21 mouse cellular contexts compared by ENCODE assay signal in the genomic region with DNA sequence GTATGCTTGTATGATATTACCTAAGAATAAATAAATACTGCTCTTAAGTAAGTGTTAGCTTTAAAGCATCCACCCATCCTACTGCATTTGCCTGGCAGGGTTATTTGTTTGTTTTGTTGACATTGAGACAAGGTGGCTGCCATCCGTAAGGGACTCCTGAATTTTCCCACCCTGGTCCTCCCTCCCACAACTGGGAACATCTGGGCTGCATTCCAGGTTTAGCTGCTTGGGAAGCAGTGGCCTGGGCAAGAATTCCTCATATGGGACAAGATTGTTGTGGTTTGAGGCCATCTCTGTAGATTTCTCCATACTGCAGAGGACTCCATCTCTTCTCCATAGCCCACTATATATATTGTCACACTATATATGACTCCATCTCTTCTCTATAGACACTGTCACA.
"Had no signal": no experiment of that assay in that cellular context is flagged by ENCODE, and none has a peak within 500 bp of the region (broad histone marks: within the 10 kb centered on the region; RNA-seq: fewer than 3 reads in every experiment).

No protein-coding gene starts in this region.

- H3K36me3 ChIP-seq: kidney, embryonic 15.5 days; limb, embryonic 12.5 days; limb, embryonic 15.5 days; midbrain, embryonic 12.5 days; midbrain, embryonic 15.5 days; neural tube, embryonic 13.5 days had no signal

- H3K27ac ChIP-seq: kidney, embryonic 15.5 days; limb, embryonic 15.5 days; liver, embryonic 14.5 days; macrophage; midbrain, embryonic 15.5 days; neural tube, embryonic 13.5 days had no signal

- H3K27me3 ChIP-seq: kidney, embryonic 15.5 days; limb, embryonic 12.5 days; limb, embryonic 15.5 days; midbrain, embryonic 15.5 days; neural tube, embryonic 13.5 days had no signal

- H3K4me3 ChIP-seq: kidney, embryonic 15.5 days; limb, embryonic 12.5 days; limb, embryonic 15.5 days; midbrain, embryonic 12.5 days; midbrain, embryonic 15.5 days; myocyte; neural tube, embryonic 13.5 days had no signal

- H3K4me1 ChIP-seq: midbrain, embryonic 15.5 days had no signal

- H3K9ac ChIP-seq: kidney, embryonic 15.5 days; limb, embryonic 12.5 days; limb, embryonic 15.5 days; liver, embryonic 14.5 days; liver, postnatal 0 days; lung, embryonic 14.5 days; midbrain, embryonic 12.5 days; midbrain, embryonic 15.5 days; neural tube, embryonic 13.5 days had no signal

- DNase-seq: kidney, postnatal 10 days; kidney, postnatal 36 days; left cerebral cortex, postnatal 4 days; liver, postnatal 0 days; lung, embryonic 14.5 days; retina, postnatal 1 day; right cerebral cortex, postnatal 25 days; spleen, adult 18-20 months; thymus, adult 18-20 months; thymus, postnatal 36 days had no signal

- ATAC-seq: liver, postnatal 0 days; lung, postnatal 0 days; midbrain, embryonic 15.5 days had no signal

- H3K9me3 ChIP-seq: kidney, embryonic 15.5 days; limb, embryonic 12.5 days; limb, embryonic 15.5 days; midbrain, embryonic 12.5 days; midbrain, embryonic 15.5 days; neural tube, embryonic 13.5 days had no signal

- H3K4me2 ChIP-seq: kidney, embryonic 15.5 days; limb, embryonic 12.5 days; limb, embryonic 15.5 days; liver, embryonic 11.5 days; lung, embryonic 14.5 days; midbrain, embryonic 12.5 days; midbrain, embryonic 15.5 days; neural tube, embryonic 13.5 days had no signal
